14 mouse cellular contexts compared by ENCODE assay signal in genomic region chr4:56090796-56091195, GRCm38 (mm10).
DNase-seq lines count a peak whose midpoint lies in the region; ATAC-seq lines count a peak whose summit lies in the region.
"Had no signal": no experiment of that assay in that cellular context is flagged by ENCODE, and none has a peak within 500 bp of the region (broad histone marks: within the 10 kb centered on the region; RNA-seq: fewer than 3 reads in every experiment).

No protein-coding gene starts in this region.

- H3K27me3 ChIP-seq in hindbrain, embryonic 10.5 days (ENCODE audit: insufficient read depth, poor library complexity, severe bottlenecking) = no peaks in the 10 kb centered on the region
- no peaks in the 10 kb centered on the region for H3K27me3 ChIP-seq in hindbrain, embryonic 11.5 days (ENCODE audit: control insufficient read depth, insufficient read depth, low read length)
- H3K27me3 ChIP-seq: liver, embryonic 15.5 days had no signal

- no peak for ATAC-seq in hindbrain, embryonic 11.5 days (ENCODE audit: low FRiP score)
- peak; percentile 50; the same call in 1 of the 2 replicates for ATAC-seq in cerebellum, adult (ENCODE audit: insufficient number of reproducible peaks, low FRiP score, low TSS enrichment)
- no peak for ATAC-seq in frontal cortex, adult (ENCODE audit: low TSS enrichment)
- ATAC-seq: midbrain, embryonic 16.5 days had no signal

- H3K27ac ChIP-seq in hindbrain, embryonic 10.5 days = 0 out of 2 replicates have a peak overlapping the region, but pooled peaks have one; percentile 35
- H3K27ac ChIP-seq in hindbrain, embryonic 11.5 days (ENCODE audit: low read depth, low read length) = no peak overlapping the region
- H3K27ac ChIP-seq: liver, embryonic 15.5 days had no signal

- H3K4me2 ChIP-seq in hindbrain, embryonic 11.5 days (replicated peaks; ENCODE audit: low read depth, low read length) = no peak overlapping the region
- H3K4me2 ChIP-seq: liver, embryonic 15.5 days had no signal

- no peaks in the 10 kb centered on the region for H3K9me3 ChIP-seq in hindbrain, embryonic 10.5 days
- no peaks in the 10 kb centered on the region for H3K9me3 ChIP-seq in hindbrain, embryonic 11.5 days (ENCODE audit: control insufficient read depth, low read length)
- H3K9me3 ChIP-seq: liver, embryonic 15.5 days had no signal

- no peak overlapping the region for H3K9ac ChIP-seq in hindbrain, embryonic 11.5 days (ENCODE audit: low read depth, low read length)
- H3K9ac ChIP-seq: liver, embryonic 15.5 days had no signal

- peaks cover 18% of the 10 kb centered on the region for H3K4me1 ChIP-seq in hindbrain, embryonic 10.5 days (replicated peaks)
- H3K4me1 ChIP-seq in hindbrain, embryonic 11.5 days (replicated peaks; ENCODE audit: control insufficient read depth, insufficient read depth, low read length) = peaks cover 2% of the 10 kb centered on the region; the same call in 1 of the 2 replicates
- H3K4me1 ChIP-seq: liver, embryonic 15.5 days had no signal

- 81% methylated on average over 1 of the region's 1 CpGs for WGBS in hindbrain, embryonic 10.5 days
- WGBS in hindbrain, embryonic 11.5 days = 70% methylated on average over 1 of the region's 1 CpGs

- no peaks in the 10 kb centered on the region for H3K36me3 ChIP-seq in hindbrain, embryonic 10.5 days
- no peaks in the 10 kb centered on the region for H3K36me3 ChIP-seq in hindbrain, embryonic 11.5 days (ENCODE audit: control insufficient read depth, insufficient read depth, low read length)
- H3K36me3 ChIP-seq: liver, embryonic 15.5 days had no signal

- no peak overlapping the region for H3K4me3 ChIP-seq in hindbrain, embryonic 10.5 days
- no peak overlapping the region for H3K4me3 ChIP-seq in hindbrain, embryonic 11.5 days (ENCODE audit: low read depth, low read length)
- H3K4me3 ChIP-seq: liver, embryonic 15.5 days had no signal

- no peak for DNase-seq in hindbrain, embryonic 10.5 days (ENCODE audit: low spot score)
- DNase-seq in hindbrain, embryonic 11.5 days (ENCODE audit: low spot score) = no peak
- DNase-seq in adrenal gland, postnatal 25 days = peak; percentile 20
- DNase-seq in cerebellum, postnatal 36 days = peak; percentile 48 to 55
- DNase-seq in right cerebral cortex, postnatal 36 days (ENCODE audit: low spot score in 2 of 2) = no peak
- DNase-seq in layer of hippocampus, adult 8-10 months (ENCODE audit: low spot score in 2 of 2) = no peak
- DNase-seq: kidney, adult 8-10 months; layer of hippocampus, adult 9-11 months; lung, postnatal 4 days; right cerebral cortex, adult 18-20 months had no signal

Comparison
In these comparisons a context has a peak if more than half of its experiments do, and no peak if none do; other contexts are left out.
1. DNase-seq: peak in adrenal gland, postnatal 25 days (single experiment) and cerebellum, postnatal 36 days (2 of 2); none in hindbrain, embryonic 10.5 days (single experiment), hindbrain, embryonic 11.5 days (single experiment), right cerebral cortex, postnatal 36 days (0 of 2) and layer of hippocampus, adult 8-10 months (0 of 2).